Mouse (Mus musculus): ENCODE measurements around the gene Etl4.

Gene Etl4

DNA sequence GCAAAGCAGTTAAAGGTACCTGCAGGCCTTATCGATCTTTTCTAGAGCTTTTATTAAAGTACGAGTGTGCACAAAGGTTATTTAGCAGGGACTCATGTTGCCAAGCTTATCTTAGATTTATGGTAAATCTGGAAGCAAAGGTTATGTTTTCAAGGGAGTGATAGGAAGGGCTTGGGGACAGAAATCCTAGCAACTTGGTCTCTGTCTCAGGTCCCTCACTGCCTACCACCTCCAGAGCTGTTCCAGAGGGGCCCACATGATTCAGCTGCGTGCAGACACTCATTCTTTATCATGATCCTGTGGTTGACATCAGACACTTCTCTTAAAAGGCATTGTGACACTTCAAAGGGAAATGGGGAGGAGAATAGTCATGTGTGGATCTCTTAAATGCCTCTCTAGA lies 783.3 kb downstream of the Etl4 start:
- no peak for DNase-seq (ENCODE audit: extremely low read depth, low read depth)

DNA sequence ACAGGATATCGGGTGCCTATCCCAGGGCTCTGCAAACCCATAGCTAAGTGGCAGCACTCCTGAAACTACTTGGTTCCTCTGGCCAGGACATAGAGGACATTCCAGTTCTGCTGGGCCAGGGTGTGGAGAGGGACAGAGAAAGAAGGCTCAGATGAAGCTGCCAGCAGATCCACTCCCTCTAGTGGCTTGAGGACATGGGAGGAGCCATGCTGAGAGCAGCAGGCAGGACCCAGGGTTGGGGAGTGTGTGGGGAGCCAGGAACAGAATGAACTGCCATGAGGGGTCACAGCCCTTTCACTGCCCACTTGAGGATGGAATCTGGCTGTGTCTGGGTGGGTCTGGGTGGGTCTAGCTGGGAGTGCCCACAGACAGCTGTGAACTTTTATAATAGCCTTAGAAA lies 784.2 kb downstream of the Etl4 start:
- no peak for DNase-seq (ENCODE audit: extremely low read depth, low read depth)

DNA sequence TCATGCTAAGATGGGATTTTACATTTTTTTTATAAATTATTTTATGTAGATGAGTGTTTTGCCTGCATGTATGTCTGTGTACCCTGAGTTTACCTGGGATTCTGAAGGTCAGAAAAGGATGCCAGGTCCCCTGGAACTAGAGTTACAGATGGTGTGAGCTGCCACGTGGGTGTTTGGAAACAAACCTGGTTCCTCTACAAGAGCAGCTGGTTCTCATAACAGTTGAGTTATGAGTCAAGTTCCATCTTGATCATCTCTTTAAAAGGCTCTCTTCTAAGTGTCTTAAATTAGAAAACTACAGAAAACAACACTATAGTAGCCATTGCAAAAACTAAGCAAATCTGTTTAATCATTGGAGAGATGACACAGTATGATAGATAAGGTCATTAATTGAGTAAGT lies 788.1 kb downstream of the Etl4 start:
- DNase-seq (ENCODE audit: extremely low read depth, low read depth), result no peak

GRCm38 (mm10) chr2:20705110-20705509 lies 795.5 kb downstream of the Etl4 start:
- no peak for DNase-seq (ENCODE audit: extremely low read depth, low read depth)

DNA sequence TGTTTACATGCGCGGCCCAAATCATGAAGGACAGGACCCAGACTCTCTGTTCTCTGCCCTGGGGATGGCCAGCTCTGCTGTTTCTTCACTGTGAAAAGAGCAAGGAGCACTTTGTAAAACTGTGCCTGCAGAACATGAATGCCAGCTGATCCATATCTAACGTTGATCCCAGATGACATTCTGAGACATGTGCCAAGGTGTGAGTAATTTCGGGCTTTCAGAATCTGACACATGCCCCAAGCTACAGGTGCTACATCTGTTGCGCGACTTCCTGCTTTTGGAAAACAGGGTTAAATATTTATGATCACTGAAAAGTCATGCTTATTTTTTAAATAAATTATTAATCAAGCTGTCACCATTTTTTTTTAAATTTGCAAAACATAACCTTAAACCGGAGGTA lies 801.0 kb downstream of the Etl4 start:
- no peak for DNase-seq (ENCODE audit: extremely low read depth, low read depth)

DNA sequence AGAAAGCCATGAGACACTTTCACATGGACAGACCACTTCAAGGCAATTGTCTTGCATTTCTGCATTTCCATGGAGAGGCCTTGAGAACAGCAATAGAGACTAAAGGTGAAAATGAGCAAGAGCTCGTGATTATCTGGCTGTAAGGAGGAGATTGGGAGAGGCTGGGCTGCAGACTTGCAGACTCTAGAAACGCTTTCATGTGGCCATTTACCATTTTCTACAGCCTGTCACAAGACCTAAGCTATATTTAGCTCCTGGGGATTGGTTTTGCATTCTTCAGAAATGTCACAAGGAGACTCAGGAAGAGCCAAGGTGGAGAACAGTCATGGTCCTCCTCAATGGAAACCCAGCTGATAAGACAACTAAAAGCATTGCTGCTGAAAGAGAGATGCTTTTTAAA lies 801.4 kb downstream of the Etl4 start:
- DNase-seq (ENCODE audit: extremely low read depth, low read depth), result no peak

DNA sequence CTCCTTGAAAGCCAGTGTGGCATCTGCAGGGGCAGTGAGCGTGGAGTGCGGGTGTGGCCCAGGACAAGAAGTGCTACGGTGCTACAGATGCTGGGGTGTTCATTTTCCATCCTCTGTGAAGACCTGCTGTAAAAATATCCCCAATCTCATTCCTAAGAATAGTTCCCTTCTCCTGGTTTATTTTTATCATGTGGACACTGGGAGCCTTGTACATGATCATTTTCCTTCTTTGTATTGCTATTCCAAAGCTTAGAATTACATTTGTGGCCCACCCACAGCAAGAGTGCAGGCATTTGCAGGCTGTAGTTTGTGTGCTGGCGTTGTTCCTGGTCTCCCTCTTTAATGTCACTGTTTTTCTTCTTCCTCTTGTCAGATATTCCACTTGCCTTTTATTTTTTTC lies 809.5 kb downstream of the Etl4 start:
- no peak for DNase-seq (ENCODE audit: extremely low read depth, low read depth)

DNA sequence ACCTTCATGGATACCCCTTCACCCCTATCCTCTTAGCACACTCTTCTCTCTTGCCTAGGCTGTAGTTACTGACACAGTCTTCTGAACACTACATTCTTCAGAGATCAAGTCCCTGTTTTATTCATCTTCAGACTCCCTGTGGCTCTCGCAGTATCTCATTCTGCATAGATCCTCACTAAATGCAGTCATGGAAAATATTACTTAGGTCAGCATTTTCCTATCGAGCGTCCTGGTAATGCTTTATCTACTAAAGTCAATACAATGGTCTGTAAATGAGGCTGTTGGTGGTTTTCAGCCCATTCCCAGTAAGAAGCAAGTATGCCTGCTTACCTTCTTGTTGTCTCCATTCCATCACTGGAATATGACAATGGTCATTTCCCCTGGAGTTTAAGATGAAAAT lies 811.5 kb downstream of the Etl4 start:
- DNase-seq (ENCODE audit: extremely low read depth, low read depth), result no peak

DNA sequence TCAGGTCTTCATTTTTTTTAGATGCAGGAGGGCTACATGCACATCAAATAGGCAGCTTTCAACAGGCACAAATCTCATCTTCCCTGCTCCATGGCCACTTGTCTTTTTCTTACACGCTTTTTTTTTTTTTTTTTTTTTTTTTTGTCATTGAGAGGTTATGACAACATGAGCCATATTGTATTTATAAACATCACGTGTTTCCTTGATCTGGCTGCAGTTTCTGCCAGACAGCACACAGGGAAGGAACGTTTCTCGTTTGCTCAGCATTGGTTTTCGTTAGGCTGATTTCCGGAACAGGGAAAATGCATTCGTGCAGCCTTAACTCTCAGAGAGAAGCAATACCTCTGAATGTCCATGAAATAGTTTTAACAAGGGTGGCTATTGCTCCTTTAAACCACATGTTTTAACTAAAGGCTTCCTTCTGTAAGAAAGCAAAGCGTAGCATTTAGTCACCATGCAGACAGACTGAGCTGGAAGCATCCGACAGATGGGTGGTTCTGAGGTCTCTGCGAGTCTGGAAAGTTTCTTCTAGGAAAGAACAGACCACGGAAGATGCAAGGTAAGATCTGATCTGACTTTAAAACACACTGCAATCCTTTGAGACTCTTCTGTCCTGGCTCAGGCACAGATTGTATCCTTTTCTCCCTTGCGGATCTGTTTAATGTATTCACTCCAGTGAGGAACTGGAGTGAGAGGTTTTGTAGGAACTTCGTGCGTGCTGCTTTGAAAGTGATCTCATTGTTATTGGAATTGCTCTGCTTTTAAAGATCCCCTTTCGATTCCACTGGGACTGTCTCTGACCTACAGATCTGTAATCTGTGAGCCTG lies 812.8 kb downstream of the Etl4 start:
- DNase-seq (ENCODE audit: extremely low read depth, low read depth), result no peak

GRCm38 (mm10) chr2:20723990-20724745 lies 814.6 kb downstream of the Etl4 start:
- no peak for DNase-seq (ENCODE audit: extremely low read depth, low read depth)

DNA sequence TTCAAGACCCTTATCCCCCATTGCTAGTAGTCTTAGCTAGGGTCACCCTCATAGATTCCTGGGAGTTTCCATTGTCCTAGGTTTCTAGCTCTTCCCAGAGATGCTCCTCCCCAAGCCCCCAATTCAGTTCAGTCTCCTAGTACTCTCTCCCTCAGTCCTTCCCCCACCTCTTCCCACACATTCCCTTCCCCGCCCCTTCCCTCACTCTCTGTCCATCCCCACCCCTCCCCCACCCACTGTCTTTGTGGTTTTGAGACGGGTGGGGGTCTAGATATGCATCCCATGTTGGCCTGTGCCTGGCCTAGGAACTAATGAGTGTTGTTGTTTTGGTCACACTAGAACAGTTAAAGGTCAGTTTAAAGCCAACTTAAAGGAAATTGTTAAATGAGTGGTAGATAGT lies 817.4 kb downstream of the Etl4 start:
- DNase-seq (ENCODE audit: extremely low read depth, low read depth), result no peak

- DNase-seq (ENCODE audit: extremely low read depth, low read depth), result no peak
Measured at GRCm38 (mm10) chr2:20727752-20728438, 818.3 kb downstream of the Etl4 start.

GRCm38 (mm10) chr2:20735444-20735843 lies 825.9 kb downstream of the Etl4 start:
- no peak for DNase-seq (ENCODE audit: extremely low read depth, low read depth)

DNA sequence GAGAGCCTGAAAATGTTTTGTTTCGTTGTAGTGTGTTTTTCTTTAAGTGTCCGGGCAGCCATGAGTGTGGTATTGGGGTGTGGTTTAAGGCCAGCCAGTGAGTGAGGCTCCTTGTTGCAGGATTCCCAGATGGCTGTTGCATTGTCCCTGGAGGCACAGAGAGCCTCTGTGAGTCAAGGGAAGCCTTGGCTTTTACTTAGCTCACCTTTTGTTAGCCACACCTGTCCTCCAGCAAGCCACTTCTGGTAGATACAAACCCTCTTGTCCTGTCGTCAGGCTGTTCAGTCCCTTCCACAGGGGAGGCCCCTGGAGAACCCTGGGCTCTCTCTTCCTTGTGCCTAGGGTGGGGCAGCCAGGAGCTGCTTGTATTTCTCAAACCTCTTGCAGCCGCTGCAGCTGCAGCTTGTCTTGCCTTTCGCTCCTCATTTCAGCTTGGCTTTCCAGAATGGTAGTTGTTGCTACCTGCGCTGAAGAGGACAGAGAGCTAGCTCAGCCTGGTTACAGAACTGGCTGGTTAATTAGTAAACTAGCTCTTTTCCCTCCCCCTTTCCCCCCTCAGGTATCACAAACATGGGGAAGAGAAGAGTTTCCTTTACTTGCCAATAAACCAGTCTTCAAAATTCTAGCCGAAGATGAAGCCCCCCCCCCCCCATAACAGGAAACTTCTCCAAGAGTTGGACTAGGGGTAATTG lies 826.9 kb downstream of the Etl4 start:
- DNase-seq (ENCODE audit: extremely low read depth, low read depth), result no peak

DNA sequence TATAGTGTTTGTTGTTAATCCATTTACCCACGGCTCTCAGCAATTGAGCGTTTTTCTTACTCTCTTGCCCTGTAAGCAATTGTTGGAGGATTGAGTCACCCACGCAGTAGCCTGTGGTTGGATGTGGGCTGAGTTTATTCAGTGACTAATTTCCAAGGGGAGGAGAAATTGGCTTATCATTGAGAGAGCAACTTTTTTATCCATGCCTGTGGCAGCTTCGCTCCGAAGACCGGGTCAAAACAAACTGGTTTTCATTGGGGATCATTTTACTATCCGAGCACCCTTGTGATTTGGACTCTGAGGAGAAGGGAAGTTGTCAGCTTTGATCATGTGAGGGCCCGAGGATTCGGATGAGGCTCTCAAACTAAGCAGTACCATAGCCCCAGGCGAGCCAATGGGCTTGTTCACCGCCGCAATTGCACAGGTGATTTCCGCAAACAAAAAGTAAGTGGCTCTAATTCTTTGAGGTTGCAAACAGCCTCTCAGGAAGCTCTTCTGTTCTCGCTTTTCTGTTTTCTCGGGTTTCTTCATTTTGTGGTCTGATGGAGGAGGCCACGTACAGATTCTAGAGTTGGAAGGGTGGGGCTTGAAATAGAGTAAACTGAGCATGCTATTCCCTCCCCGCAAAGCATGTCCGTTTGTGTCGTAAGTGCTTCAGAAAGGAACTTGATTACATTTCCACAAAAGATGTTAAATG lies 827.7 kb downstream of the Etl4 start:
- no peak for DNase-seq (ENCODE audit: extremely low read depth, low read depth)

DNA sequence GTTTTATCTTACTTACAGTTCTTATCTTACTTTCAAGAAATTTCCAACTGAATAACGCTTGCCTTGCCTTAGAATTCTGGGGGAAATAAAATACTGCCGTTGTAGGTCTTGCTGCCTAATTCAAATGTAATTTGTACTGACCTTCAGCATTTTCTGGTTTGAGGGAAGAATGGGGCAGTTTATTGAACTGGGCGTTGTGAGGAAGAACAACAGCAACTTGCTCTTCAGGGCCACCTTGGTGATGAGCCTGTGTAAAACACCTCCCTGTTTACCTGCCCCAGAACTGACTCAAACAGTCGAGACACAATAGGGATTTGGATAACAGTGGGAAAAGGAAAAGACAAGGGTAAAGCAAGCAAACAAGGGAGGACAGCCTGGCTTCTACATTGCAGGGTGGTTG lies 828.3 kb downstream of the Etl4 start:
- no peak for DNase-seq (ENCODE audit: extremely low read depth, low read depth)

GRCm38 (mm10) chr2:20747723-20748122 lies 838.1 kb downstream of the Etl4 start:
- DNase-seq (ENCODE audit: extremely low read depth, low read depth), result no peak

GRCm38 (mm10) chr2:20748481-20748880 lies 838.9 kb downstream of the Etl4 start:
- no peak for DNase-seq (ENCODE audit: extremely low read depth, low read depth)

GRCm38 (mm10) chr2:20749687-20750086 lies 840.1 kb downstream of the Etl4 start:
- no peak for DNase-seq (ENCODE audit: extremely low read depth, low read depth)

- no peak for DNase-seq (ENCODE audit: extremely low read depth, low read depth)
Measured at GRCm38 (mm10) chr2:20753282-20754110, 843.9 kb downstream of the Etl4 start.
